Mouse (Mus musculus): Measurements from ENCODE around the gene Aim2.

Gene Aim2

DNA sequence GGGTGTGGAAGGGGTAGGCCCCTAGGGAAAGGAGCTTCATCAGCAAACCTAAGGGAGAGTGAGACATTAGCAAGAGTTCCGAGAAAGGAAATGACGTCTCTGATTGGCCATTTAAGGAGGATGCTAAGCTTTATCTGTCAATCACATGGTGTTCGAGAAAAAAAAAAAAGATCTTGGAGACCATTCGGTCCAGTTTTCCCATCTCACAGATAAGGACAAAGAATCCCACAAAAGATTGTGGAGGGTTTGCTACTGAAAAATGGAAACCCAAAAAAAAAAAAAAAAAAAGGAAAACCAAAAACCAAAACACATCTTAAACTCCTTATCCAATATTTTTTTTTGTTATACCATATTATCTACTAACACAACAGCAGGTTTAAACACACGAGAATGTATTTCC lies 1.5 kb upstream of the Aim2 start:
- no peak for DNase-seq

DNA sequence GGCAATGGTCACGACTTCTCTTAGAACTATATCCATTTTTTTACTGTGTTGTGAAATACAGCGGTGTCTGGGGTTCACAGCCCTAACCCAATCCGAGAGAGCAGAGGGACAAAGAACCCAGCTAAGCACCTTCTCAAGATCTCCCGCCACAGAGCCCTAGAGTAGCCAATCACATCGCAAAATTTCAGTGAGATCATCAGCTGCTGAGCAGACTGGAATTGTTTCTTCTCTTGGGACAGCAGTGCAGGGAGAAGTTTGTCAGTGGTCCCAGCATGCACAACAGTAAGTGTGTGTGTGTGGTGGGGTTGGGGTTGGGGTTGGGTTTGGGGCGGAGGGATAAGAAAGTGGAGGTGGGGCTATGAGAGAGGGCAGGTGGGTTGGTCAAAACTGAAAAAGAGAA lies 733 bp upstream of the Aim2 start:
- peak in 1 of 2 experiments; percentile 9 for DNase-seq

DNA sequence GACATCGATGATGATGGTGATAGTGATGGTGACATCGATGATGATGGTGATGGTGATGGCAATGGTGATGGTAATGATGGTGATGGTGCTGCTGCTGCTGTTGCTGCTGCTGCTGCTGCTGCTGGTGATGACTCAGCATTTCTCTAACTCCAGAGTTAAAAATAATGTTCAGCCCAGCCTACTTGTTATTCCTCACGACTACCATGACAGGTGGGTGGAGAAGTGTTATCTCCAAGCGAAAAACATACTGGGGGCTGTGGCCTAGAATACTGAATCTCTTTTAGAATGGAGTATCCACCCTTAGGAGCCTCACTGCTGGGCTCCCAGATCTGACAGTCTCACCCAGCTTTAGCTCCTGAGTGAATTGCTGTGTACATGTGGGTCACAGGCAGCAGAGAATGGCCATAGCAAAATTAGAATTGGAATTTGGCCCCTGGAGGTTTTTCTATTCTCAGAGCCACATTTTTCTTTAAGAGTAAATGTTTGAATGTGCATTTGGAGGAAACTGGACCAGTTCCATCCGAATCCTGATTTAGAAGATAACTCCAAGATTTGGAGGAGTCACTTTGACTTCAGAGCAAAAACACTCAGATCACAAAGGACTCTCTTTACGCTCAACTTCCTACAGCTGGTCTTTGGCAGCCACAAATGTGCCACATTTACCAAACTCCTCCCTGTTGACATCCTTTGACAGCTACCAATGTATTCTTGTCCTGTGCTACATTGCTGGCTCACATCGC lies 4.6 kb downstream of the Aim2 start:
- DNase-seq, result no peak

DNA sequence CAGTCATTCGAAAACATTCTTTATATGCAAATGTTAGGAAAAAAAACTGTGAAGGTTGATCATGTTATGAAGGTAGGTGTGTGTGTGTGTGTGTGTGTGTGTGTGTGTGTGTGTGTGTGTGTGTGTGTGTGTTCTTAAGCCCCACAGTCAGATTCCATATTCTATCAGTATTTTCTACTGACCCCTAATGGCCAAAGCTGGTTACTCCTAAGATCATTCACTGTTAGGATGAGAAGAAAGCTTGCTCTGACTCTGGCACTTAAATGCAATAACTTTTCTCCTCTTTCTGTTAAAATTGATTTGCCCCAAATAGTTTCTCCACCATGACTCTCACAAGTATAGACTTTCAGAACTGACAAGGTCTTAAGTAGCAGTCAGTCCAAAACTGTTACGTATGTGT lies 6.0 kb downstream of the Aim2 start:
- DNase-seq, result no peak

DNA sequence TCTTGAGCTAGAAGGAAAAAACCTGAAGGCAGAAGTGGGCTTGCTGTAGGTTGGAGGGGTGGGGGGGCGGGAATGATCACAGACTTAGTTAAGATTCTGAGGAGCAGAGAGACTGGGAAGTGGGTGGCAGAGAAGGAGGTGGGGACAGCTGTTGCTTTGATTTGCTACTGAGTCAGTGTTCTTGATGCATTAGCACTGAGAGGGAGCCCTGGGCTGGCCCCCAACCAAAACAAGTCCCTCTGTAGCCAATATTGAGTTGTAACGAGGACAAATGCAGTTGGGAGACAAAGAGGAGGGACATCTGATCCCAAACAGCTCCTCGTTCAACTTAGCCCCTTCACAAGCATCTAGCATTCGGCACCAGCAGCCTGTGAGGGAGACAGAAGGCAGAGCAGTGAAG lies 7.1 kb downstream of the Aim2 start:
- no peak for DNase-seq

DNA sequence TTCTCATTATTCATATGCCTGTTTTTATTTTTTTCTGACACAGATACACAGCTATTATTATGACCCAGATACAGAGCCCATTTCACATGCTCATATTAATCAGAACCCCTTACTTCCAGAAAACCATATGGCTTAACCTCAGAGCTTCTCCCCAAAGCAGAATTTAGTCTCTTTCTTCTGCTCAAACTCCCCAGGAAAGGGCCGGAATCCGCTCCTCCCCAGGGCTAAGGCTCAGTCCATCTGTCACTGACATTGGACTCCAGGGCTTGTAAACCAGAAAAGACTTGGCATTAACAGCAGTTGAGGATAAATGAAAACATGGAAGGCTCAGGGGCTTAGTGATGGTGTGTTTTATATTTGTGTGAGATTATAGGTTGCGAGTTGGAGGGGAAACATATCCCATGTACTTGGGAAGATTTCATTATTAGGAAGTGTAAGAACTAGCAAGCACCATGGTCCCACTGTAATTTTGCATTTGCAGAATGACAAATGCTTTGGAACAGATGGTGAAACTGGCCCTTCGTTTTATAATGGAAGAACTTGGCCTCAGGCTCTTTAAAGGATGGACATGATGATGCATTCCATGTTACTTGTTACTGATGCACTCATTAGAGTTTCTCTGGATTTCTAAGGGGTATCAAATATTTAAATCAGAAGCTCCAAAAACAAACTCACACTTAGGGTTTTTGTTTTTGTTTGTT lies 9.1 kb downstream of the Aim2 start:
- no peak for DNase-seq

DNA sequence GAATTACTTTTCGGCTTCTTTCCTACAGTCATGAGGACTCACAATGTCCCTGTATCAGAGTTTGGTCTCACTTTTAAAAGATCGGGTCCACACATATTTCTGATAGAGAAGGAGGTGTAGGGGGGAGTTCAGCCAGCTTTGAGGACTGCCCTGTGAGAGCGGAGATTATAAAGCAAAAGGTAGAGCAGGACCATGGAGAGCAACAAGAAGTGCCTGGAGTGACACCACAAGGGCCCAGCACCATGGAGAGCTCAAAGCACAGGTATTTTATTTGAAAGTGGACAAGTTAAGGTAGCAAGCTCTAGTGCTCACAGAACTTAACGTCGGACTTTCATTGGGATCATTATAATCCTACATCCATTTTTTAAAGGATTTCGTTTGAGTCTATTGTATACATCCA lies 11.0 kb downstream of the Aim2 start:
- peak in 1 of 2 experiments; percentile 11 for DNase-seq

DNA sequence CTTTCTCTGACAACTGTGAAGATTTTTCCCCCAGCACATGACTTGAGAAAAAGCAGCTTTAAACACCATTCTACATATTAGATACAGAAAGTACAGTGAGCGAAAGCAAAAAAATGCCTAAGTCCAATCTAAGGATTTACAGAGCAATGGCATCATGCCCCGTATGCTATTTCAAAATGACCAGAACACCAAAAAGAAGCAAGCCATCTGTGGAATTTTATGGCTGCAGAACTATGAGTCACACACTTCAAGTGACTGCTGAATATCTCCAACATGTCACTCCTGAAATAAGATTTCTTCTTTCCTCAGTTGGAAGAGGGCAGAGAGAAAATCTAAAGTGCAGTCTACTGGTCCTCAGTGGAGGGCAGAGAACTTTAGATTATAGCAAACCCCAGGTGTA lies 12.8 kb downstream of the Aim2 start:
- DNase-seq, result no peak

DNA sequence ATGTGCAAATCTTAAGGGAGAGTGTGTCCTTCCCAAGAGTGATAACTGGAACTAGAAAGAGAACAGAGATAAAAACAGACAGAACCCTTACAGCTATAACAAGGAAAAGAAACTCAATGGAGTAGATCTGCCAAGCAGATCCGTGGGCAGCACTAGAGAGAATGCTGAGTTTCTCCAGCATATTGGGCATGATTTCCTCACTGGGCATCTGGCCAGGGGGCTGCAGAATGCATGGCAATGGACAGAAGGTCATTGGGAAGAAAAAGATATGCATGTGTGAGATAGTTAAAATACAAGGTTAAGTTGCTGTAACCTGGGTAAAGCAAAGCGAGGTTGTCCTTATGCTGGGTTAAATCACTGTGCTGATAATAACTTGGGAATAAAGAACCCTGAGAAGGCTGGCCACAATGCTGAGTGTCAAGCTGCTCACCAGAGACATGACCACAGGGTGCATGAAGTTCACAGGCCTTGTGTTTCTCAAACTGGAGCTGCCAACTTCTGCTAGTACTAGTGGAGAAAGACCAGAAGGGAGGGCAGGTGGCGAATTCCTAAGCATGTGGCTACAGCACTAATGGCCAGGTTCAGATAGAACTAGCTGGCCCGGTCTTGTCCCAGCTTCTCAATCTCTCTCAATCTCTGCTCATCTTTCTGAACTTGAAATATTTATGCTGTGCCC lies 13.6 kb downstream of the Aim2 start:
- DNase-seq, result no peak

DNA sequence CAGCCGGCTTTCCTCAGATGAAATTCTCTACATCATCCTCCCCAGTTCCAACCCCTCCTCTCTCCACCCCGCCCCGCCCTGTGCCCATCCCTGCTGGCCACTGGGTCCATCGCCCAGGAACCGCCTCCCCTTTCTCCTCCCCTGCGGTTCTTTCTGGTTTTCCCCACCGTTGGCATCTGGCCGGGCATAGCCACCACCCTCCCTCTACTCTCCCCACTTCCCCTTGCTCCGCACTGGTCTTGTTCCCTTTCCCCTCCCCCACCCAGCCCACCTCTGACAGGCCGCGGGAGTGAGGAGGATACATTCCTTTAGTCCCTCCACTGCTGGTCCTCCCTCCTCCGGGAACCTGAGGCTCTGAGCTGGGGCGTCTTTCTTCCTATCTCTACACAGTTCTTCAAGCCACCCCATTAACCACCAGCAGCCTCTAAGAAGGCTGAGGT lies 15.3 kb downstream of the Aim2 start:
- no peak for DNase-seq

DNA sequence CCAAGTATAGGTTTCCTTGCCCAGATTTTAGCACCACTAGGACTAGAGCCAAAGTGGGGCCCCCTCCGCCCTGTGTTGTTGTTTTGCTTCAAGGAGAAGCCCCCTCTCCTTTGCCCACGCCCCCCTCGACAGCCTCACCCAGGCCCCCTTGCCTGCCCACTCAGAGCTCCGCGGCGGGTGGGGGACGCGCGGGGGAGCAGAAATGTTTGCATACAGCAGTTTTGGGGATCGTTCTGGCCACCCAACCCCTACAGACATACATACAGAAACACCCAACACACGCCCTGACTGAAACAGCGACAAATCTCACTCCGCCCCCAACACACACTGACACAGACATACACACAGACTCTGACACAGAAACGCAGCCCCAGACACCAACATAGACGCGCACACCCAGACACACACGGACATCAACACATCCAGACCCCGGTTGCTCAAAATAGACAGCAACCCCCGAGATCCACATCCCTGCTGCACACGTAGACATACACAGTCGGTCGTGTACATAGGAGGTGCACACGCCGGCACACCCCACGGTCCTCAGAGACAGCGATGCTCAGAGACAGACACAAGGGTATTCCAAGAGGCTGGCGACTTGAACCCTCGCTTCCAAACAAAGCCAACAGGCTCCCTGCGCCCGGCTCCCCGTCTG lies 16.1 kb downstream of the Aim2 start:
- DNase-seq, result no peak

DNA sequence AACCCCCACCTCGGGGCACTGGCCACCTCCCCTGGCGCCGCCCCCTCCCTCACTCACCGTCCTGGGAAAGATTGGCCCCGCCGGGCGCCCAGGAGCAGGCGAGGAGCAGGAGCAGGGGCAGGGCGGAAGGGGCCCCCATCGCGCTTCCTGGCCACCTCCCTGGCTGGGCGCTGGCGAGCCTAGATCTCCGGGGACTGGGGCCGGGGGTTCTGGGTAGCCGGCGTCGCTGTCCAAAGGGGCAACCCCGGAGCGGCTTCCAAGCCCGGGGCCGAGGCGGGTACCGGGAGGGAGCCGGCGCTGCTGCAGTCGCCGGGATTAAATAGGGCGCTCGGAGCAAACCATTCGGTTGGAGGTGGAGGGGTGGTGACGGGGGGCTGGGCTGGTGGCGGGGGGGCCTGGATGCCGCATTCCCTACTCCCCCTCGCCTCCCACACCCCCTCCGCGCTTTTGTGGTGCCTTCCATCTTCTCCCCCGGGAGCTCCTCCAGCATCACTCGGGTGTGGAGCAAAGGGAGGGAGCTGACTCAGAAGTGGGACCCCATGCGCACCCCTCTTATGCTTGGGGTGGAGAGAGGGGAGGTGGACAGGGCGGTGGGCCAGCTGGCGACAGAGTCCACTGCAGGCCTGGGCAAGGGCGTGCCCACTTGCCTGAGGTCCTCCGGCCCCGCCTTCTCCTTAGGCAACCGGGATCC lies 16.8 kb downstream of the Aim2 start, which contains the start of gene Cadm3:
Gene Cadm3 (minus strand): TSS at position 340 of the 691 bp plus-strand sequence.
- DNase-seq, result no peak

DNA sequence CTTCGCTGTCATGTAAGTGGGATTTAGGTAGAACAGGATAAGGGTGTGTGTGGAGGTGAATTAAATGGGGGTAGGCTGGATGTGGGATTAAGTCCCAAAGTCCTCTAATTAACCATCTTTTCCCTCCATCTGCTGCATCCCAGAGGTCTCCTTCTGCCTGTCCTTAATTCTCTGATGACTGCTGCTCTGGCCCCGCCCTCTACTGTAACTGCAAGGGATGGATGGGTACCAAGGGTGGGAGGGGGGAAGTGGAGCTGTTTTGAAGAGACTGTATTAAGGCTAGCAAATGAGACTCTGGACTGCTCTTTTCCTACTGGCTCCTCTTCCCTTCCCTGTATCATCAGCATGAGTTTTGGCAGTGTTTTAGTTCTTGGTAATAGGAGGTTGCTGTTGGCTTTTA lies 18.9 kb downstream of the Aim2 start:
- DNase-seq, result no peak

DNA sequence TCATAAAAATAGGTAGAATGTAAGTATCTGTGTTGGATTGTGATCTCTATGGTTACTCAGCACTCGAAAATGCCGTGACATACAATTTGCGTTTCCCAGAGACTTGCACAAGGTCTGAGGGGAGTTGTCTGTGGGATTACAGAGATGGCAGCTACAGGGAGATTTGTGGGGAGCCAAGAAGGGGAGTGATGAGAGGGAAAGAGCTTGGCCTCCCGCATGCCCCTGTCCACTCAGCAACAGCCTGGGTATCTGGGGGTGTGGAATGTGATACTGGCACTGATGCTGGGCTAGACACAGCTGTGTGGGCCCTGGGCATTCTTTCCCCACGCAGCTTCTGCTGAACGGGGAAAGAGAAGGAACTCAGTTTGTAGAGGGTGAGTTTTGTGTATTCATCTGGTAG lies 19.8 kb downstream of the Aim2 start:
- DNase-seq, result no peak

DNA sequence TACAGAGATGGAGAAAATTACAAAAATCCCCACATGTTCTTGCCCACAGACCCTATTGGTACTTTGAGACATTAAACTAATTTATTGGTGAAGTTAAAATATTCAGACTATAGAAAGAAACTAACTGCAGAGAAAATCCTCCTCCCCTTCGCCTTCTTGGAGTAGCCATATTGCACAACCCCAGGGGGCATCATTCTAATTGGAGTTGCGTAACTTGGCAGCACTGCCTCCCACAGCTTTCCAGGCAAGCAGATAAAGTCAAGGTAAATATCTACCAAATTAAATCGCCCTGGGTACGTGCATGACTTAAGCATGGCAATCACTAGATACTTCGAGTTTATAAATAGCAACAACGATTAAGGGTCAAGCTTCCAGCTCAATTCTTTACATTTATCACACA lies 20.9 kb downstream of the Aim2 start:
- DNase-seq, result no peak

DNA sequence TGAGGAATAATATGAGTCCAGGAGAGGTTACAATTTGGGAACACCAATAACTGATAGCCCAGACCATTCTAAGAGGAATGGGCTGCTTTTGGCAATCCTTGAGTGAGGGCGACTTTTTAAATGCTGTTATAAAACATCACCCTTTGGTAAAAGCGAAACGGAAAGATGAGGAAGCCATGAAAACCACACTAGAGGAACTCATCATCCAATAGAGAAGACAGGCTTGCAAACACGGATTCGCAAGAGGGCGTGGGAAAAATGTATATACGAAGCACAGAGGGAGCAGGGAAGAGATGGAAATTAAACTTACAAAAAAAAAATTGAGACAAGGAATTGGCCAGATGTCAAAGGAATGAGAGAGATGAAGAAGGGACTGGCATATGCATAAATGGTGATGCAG lies 23.3 kb downstream of the Aim2 start:
- no peak for DNase-seq

DNA sequence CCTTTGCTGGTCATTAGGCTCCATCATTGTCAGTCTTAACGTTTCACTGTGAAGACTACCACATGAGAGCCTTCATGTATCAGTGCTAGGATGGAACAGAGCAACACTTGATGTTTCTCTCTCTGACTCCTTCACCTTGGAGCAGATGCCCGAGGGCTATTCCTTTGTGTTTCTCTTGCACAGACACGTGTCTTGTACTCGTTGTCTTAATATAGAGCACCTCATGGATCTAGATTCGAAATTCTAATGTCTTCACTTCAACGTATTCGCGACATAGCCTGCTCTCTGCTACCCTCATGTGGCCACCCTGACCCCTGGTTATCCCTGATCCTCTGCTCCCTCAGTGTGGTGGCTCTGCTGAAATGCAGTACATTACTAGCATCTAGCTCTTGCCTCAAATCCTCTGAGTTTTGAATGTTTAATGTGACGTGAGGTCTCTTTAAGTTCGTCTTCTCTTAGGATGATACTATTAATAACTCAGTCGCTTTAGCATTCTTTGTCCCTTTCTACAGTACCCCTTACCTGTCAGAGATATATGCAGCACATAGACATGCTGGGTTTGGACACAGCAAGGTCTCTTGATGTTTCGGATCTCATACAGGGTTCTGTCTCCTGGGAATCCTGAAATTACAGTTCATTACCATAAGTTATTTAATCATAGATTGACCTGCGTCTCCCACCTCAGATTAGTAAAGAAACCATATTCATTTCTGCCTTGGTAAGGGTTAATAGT lies 26.9 kb downstream of the Aim2 start:
- no peak for DNase-seq

DNA sequence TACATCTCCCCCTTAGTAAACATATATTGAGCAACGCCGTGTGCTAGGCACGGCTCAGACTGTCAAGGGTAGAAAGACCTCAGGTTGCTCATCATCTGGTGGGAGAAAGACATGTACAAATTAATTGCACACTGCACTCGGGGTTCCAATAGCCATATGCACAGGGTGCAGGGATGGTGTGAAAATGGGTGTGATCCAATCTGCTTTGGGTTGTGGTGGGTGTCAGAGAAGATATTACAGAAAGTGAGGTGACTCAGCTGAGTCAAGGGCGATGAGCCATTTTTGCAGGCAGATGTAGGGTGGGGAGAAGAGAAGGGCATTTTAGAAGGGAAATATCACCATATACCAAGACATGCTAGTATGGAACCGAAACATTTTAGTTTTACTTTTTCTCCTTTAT lies 30.8 kb downstream of the Aim2 start:
- no peak for DNase-seq

DNA sequence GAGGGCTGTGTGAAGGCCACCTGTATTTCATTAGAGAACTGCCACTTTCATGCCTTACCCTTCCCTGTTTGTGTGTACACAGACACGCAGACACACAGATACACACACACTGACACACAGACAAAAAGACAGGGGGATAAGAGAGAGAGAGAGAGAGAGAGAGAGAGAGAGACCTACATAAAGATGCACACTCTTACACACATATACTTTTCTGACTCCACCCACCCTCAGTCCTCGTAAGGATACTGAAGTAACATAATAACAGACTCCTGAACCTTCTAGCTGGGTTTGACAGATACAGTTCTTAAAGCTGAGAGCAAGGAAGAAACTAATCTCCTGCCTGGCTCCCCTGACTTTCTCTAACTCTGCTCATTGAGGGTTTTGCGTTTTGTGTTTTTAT lies 38.8 kb downstream of the Aim2 start:
- no peak for DNase-seq

DNA sequence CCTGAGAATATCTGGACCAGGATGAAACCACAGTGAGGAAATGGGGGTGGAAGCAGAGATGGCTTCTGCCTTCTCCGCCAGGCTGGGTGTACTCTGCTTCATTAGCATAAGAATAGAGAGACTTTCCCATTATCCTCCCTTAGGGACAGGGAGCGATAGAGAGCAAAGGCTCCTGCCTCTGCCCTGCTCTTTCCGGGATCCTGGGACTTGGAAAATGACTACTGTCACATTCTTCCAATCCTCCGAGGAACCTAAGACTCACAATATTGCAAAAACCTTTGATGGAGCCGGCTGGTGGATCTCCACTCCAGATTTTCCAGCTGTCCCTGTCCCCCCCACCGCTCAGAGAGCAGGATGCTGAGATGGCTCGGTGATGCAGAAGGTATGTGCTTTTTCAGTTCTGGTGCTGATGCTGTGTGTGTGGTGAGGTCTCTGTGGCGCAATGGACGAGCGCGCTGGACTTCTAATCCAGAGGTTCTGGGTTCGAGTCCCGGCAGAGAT lies 39.3 kb downstream of the Aim2 start:
- DNase-seq, result no peak

DNA sequence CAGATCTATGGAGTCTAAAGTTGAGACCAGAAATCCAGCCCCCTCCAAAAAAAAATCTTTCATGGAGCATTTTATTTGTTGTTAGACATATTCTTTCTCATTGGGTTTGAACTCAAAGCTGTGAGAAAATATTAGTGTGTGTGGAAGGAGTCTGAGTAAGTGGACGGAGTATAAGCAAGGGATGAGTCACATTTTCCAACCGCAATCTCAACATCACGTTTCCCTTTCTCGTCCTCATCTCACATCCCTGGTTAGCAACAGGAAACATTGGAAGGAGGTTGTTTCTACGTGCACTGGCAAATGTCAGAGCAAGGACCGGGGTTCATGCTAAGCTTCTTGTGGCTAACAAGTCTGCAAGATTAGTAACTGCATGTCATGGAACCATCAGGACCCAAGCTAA lies 41.1 kb downstream of the Aim2 start:
- no peak for DNase-seq

All from thymus, postnatal 36 days (tissue).